Mouse (Mus musculus): Measurements from ENCODE around the gene Klhl42. TPM values are rescaled to one million over a fixed set of nuclear protein-coding genes. Genes with fewer than 3 reads are reported as not detected.
A peak's percentile ranks its signal among the peaks of the same experiment; 100 is the strongest.

Gene Klhl42
- total RNA-seq (2021) = 22.1 and 24.7 TPM in 2 replicates
- long read RNA-seq, experiment 1, full-length matches to known transcripts = 19 of 25 reads
- long read RNA-seq, experiment 1, partial matches to known transcripts = 0 of 25 reads
- long read RNA-seq, experiment 1, other reads (novel, unspliced or antisense) = 6 of 25 reads
- long read RNA-seq, experiment 2, full-length matches to known transcripts = 17 of 22 reads
- long read RNA-seq, experiment 2, partial matches to known transcripts = 0 of 22 reads
- long read RNA-seq, experiment 2, other reads (novel, unspliced or antisense) = 5 of 22 reads

DNA sequence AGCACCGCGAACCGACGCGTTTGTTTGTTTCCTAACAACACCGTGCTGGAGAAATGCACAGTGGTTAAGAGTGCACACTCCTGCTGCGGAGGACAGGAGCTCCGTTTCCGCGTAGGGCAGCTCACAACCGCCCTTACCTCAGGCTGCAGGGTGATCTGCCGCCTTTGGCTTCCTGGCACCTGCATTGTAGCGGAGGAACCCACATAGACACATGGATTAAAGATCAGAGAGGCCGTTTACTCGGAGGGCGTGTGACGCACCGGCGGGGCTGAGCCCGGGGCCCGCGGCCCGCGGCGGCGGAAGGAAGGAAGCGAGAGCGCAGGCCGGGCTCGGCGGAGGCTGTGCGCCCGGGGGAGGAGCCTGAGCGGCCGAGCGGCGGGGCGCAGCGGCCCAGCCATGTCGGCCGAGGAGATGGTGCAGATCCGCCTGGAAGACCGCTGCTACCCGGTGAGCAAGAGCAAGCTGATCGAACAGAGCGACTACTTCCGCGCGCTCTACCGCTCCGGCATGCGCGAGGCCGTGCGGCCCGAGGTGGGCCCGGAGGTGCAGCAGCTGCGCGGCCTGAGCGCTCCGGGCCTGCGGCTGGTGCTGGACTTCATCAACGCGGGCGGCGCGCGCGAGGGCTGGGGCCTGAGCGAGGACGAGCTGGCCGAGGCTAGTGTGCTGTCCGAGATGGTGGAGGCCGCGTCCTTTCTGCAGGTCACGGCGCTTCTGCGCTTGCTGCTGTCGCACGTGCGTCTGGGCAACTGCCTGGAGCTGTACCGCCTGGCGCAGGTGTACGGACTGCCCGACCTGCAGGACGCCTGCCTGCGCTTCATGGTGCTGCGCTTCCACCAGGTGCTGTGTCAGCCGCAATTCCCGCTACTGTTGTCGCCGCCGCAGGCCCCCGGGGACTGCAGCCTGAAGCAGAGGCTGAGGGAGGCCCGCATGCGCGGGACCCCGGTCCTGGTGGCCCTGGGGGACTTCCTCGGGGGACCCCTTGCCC, at the start of gene Klhl42:
TSS of gene Klhl42 (plus strand) at position 244 of the 985 bp plus-strand sequence.
- DNase-seq = peak; percentile 90

DNA sequence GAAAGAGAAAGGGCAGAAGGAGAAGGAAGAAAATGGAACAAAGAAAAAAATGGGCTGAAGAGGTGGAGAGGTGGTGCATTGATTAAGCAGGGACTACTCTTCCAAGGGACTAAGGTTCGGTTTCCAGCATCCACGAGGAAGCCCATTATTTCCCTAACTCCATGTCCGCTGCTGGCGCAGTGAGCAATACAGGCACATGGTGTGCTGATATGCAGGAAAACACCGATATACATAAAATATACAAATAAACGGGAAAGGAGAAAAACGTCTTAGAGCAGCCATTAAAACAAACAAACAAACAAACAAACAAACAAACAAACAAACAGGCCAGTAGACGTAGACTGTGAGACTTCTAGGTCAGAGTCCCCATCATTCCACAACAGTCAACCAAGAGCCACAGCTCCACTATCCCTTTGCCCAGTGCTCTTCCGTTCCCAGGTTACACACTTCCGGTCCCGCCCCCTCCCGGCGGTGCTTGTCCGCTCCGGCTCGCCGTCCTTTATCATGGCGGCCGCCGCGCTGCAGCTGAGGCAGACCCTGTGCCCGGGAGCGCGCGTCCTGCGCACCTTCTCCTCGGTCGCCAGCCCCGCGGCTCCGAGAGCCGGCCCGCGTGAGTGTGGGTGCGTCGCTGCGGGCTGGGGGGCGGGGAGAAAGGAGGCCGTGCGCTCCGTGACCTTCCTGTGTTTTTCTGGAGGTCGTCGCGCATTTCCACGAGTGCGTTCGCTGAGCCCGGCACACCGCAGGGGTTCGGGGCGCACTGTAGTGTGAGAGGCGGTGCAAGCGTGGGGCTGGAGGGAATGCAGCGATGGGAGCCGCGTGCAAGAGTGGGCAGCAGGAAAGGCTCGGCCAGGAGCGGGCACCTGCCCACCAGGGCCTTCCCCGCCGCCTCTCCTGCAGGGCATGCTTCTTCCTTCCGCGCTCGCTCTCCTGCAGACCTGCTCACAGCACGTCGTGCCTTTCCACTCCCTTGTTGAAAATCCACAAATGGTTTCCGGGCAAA, 48.6 kb upstream of the Klhl42 start, which contains the start of gene Mrps35:
TSS of gene Mrps35 (plus strand) at position 474 of the 1,000 bp plus-strand sequence.
- DNase-seq = peak; percentile 95

- no peak for DNase-seq
These were observed 47.5 kb upstream of the Klhl42 start for GRCm38 (mm10) chr6:147043633-147044032.

GRCm38 (mm10) chr6:147049239-147049805, 41.9 kb upstream of the Klhl42 start:
- no peak for DNase-seq

GRCm38 (mm10) chr6:147051666-147052065, 39.5 kb upstream of the Klhl42 start:
- DNase-seq = no peak

DNA sequence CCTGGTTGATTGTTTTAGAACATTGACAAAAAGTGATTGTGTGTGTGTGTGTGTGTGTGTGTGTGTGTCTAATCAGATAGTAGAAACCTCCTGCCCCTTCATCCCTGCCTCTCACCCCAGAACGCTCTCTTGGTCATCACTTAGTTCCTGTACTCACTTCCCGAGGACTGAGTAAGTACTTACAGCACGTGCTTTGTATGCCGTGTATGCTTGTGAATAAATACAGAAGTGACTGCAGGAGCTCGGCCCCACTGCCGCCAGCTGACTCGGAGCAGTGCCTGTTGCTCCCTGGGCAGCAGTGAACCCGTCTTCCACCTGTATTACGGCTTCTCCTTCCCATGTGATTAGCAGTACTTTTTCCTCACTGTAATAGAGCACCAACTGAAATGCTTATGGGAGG, 38.7 kb upstream of the Klhl42 start:
- DNase-seq = no peak

GRCm38 (mm10) chr6:147053785-147054646, 37.2 kb upstream of the Klhl42 start:
- no peak for DNase-seq

DNA sequence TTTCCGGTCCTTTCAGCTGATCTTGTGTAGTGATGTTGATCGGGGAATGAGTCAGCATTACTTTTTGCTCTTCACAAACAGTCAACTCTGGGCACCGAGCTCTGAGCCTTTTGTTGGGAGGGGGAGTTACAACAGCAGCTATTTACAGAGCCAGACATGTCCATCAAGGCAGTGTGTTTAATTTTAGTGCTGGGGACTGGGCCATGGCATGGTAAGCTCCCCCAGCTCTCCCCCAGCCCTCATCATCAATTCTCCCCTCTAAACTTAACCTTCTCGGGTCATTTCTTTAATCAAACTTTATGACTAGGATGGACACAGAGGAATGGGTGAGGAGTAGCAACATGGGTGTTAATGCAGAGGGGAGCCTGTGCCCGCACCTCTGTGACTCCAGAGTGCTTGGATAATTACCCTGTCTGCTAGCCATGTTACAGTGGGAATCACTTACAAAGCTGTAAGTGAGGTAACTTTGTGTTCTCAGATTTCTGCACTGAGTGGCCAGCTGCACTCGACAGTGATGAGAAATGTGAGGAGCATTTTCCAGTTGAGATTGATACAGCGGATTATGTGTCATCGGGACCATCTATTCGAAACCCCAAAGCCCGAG, 35.7 kb upstream of the Klhl42 start:
- DNase-seq = no peak

DNA sequence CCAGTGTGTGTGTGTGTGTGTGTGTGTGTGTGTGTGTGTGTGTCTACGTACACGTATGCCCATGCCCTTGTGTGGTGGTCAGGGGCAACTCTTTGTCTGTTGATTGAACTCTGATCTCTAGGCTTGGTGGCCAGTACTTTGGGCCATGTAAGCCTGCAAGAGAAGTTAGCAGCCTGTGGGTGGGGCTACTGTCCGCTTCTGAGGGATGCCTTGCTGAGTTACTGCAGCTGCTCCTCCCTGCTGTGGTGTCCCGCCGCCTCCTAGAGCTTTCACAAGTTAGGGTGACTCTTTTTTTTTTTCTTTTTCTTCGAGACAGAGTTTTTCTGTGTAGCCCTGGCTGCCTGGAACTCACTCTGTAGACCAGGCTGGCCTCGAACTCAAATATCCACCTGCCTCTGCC, 31.9 kb upstream of the Klhl42 start:
- peak; percentile 9 for DNase-seq

DNA sequence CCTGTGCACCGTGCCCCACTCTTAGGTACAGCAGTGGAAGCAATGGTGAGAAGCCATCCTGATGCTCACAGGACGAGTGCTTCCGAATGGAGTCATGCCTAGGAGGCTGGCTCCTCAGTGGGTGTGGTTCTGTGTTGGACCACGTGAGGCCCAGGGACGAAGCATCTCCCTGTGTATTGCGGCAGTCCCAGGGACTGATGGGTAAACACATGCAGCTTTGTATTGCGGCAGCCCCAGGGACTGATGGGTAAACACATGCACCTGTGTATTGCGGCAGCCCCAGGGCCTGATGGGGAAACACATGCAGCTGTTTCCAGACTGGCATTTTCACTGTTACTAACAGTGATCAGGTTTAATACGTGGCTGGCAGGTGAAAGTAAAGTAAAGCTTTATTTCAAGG, 29.5 kb upstream of the Klhl42 start:
- no peak for DNase-seq

GRCm38 (mm10) chr6:147062034-147062433, 29.1 kb upstream of the Klhl42 start:
- no peak for DNase-seq

GRCm38 (mm10) chr6:147062694-147063093, 28.5 kb upstream of the Klhl42 start:
- DNase-seq = no peak

DNA sequence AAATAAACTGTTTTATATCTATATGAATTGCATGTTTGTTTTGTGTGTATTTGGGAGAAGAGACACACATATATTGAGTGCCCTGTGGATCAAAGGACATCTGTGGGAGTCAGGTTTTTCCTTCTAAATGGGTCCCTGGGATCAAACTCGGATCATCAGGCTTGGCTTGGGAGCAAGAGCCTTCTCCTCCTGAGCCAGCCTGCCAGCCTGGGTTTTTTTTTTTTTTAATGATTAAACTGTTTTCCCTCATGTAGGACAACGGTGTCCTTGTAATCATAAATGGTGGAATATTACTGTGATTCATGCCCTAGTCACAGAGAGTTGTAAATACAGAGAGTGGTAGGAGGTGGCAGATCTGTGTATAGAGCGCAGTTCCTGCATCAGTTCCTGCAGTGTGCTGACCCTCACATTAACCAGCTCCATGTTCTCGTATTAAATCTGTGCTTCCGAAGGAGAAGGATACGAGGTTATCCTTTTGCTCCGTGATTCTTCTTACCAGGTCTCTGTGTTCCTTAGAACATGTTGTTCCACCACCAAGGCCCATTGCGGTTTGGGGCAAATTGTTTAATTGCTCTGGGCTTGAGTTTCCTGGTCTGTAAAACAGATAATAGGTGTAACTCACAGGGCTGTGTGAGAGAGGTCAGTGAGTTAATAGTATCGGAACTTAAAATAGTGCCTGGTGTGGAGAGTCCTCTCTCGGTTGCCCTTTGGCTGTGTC, 26.8 kb upstream of the Klhl42 start:
- DNase-seq = peak; percentile 25

GRCm38 (mm10) chr6:147064944-147065261, 26.3 kb upstream of the Klhl42 start:
- peak; percentile 69 for DNase-seq

- no peak for DNase-seq
These were observed 15.3 kb upstream of the Klhl42 start for GRCm38 (mm10) chr6:147075808-147076387.

GRCm38 (mm10) chr6:147076878-147077277, 14.3 kb upstream of the Klhl42 start:
- DNase-seq = no peak

DNA sequence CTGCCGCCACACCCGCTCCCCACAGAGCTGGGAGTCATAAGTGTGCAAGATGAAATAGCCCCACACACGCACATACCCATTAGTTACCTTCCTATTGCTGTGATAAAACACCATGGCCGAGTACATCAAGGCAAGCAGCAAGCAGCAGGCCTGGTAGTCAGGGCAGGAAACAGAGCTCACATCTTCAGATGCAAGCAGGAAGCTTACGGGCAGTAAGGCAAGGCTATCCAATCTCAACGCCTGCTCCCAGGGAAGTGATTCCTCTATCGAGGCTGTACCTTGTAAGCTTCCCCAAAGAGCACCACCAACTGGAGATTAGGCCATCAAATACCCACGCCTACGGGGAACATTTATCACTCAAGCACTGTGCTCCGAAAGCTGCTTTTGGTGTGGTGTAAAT, 11.3 kb upstream of the Klhl42 start:
- DNase-seq = no peak

DNA sequence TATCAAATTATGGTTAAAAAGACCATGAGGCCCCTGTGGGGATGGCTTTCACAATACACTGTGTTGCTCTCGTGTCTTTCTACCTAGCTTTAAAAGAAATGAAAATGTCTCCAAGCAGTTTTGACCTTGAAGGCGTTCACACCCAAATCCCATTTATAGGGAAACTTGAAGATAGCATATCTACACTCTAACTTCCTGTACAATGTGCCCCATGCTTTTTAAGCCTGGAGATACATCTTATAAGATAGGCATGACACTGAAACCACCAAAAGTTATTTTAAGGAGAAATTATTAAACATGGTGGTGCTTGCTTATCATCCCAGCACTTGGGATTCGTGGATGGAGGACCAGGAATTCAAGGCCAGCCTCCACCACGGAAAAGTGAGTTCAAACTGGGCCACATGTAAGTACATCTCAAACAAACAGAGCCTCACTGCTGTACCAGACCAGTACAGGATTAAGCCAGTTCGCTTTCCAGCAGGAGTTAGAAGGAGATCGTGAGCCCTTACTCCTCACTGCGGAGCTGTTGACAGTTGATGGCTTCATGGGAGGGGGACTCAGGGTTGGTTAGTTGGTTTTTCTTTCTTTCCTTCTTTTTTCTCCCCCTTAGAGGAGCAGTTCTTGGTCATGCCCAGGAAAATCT, 5.7 kb upstream of the Klhl42 start:
- no peak for DNase-seq

All from adrenal gland, postnatal 14 days (tissue).